Mouse (Mus musculus) embryo, embryonic 11.5 days (tissue): Measurements from ENCODE around the gene Cebpg.

Experiments
- DNase-seq: peaks from one replicate; pipeline ENCODE4 v3.0.0-alpha.2; 2012; ENCODE audit warnings: low read depth, low spot score

The Cebpg gene

GRCm38 (mm10) chr7:35054286-35054685 is 2.1 kb downstream of the Cebpg start:
- DNase-seq, result no peak

- DNase-seq, result no peak
Measured at GRCm38 (mm10) chr7:35053161-35053560, 3.2 kb downstream of the Cebpg start.

- DNase-seq, result no peak
Measured at GRCm38 (mm10) chr7:35050540-35050939, 5.8 kb downstream of the Cebpg start.

GRCm38 (mm10) chr7:35046091-35046490 is 10.3 kb downstream of the Cebpg start:
- no peak for DNase-seq

GRCm38 (mm10) chr7:35044719-35045118 is 11.7 kb downstream of the Cebpg start:
- DNase-seq, result no peak

- DNase-seq, result no peak
Measured at GRCm38 (mm10) chr7:35043266-35043817, 13.0 kb downstream of the Cebpg start.

- no peak for DNase-seq
Measured at GRCm38 (mm10) chr7:35042759-35043217, 13.6 kb downstream of the Cebpg start.

- DNase-seq, result no peak
Measured at GRCm38 (mm10) chr7:35042209-35042554, 14.2 kb downstream of the Cebpg start.

- no peak for DNase-seq
Measured at GRCm38 (mm10) chr7:35041286-35042208, 14.8 kb downstream of the Cebpg start.

- no peak for DNase-seq
Measured at GRCm38 (mm10) chr7:35040176-35040972, 16.0 kb downstream of the Cebpg start.

GRCm38 (mm10) chr7:35037408-35037807 is 19.0 kb downstream of the Cebpg start:
- DNase-seq, result no peak

GRCm38 (mm10) chr7:35036266-35036731 is 20.1 kb downstream of the Cebpg start:
- no peak for DNase-seq

GRCm38 (mm10) chr7:35035565-35035964 is 20.8 kb downstream of the Cebpg start:
- DNase-seq, result no peak

- DNase-seq, result no peak
Measured at GRCm38 (mm10) chr7:35035141-35035553, 21.2 kb downstream of the Cebpg start.

GRCm38 (mm10) chr7:35030567-35030966 is 25.8 kb downstream of the Cebpg start:
- DNase-seq, result no peak

GRCm38 (mm10) chr7:35029648-35030047 is 26.7 kb downstream of the Cebpg start:
- DNase-seq, result no peak

GRCm38 (mm10) chr7:35029228-35029627 is 27.1 kb downstream of the Cebpg start:
- DNase-seq, result no peak

GRCm38 (mm10) chr7:35028559-35028958 is 27.8 kb downstream of the Cebpg start:
- no peak for DNase-seq

GRCm38 (mm10) chr7:35027801-35028420 is 28.5 kb downstream of the Cebpg start:
- DNase-seq, result no peak

- DNase-seq, result no peak
Measured at GRCm38 (mm10) chr7:35026838-35027291, 29.5 kb downstream of the Cebpg start.

- no peak for DNase-seq
Measured at GRCm38 (mm10) chr7:35026276-35026630, 30.1 kb downstream of the Cebpg start.
